Mouse (Mus musculus) liver, adult 2 months (tissue): ENCODE results near the gene Srrm1. TPM values are rescaled to one million over a fixed set of nuclear protein-coding genes. Genes with fewer than 3 reads are reported as not detected.
A peak's percentile ranks its signal among the peaks of the same experiment; 100 is the strongest.
"Not testable (repeated sequence)": the region's sequence is repeated elsewhere in the genome, so short reads cannot be mapped to it uniquely, and the experiment has no call there.

Experiments
- DNase-seq: peaks from one replicate; pipeline ENCODE4 v3.0.0-alpha.2; 2011; ENCODE audit warnings: low read depth, low spot score; ENCODE audit errors: extremely low read depth
- H3K27ac ChIP-seq: fragments of 200-500 bp; replicated peaks from 2 replicates; pipeline ENCODE4 v1.5.1; 2012; ENCODE audit warnings: low read depth, mild to moderate bottlenecking, control low read depth, inconsistent platforms, low read length; ENCODE audit not compliant: insufficient read depth
- H3K27me3 ChIP-seq: fragments of 200-500 bp; 2 replicates; pipeline ENCODE4 v1.6.1; 2012; ENCODE audit warnings: mild to moderate bottlenecking, moderate library complexity, low read length, inconsistent platforms; ENCODE audit not compliant: control insufficient read depth, insufficient read depth
- H3K36me3 ChIP-seq: fragments of 200-500 bp; 2 replicates; pipeline ENCODE4 v1.6.1; 2012; ENCODE audit warnings: low read length, inconsistent platforms; ENCODE audit not compliant: control insufficient read depth, insufficient read depth
- H3K4me1 ChIP-seq: fragments of 200-500 bp; 2 replicates; pipeline ENCODE4 v1.6.1; 2011; ENCODE audit warnings: low read length; ENCODE audit not compliant: control insufficient read depth, insufficient read depth
- H3K4me3 ChIP-seq: fragments of 200-500 bp; 2 replicates; pipeline ENCODE4 v1.5.1; 2011; ENCODE audit warnings: low read depth, mild to moderate bottlenecking, control low read depth, low read length, moderate library complexity; ENCODE audit not compliant: insufficient read depth
- H3K79me2 ChIP-seq: fragments of 200-500 bp; 2 replicates; pipeline ENCODE4 v1.6.1; 2012; ENCODE audit warnings: inconsistent platforms, mild to moderate bottlenecking, low read length, moderate library complexity; ENCODE audit not compliant: control insufficient read depth, insufficient read depth
- H3K9ac ChIP-seq: fragments of 200-500 bp; 2 replicates; pipeline ENCODE4 v1.6.1; 2012; ENCODE audit warnings: low read depth, mild to moderate bottlenecking, control low read depth, inconsistent platforms, low read length
- CTCF ChIP-seq: fragments of 200-500 bp; IDR thresholded peaks from 2 replicates; pipeline ENCODE4 v1.5.1; 2011; ENCODE audit warnings: low read depth, low read length, control low read depth
- POLR2A ChIP-seq: fragments of 200-500 bp; IDR thresholded peaks from 2 replicates; pipeline ENCODE4 v1.6.1; 2011; ENCODE audit warnings: low read length, control low read depth; ENCODE audit not compliant: insufficient read depth; ENCODE audit errors: extremely low read depth
- WGBS: fragments of 180-500 bp; shearing (Covaris S2); methylation state at CpG from one replicate; pipeline ENCODE4 v1.1.7; 2018; 5-methylcytosine and 5-hydroxymethylcytosine counted together
- polyA plus RNA-seq: library from polyadenylated mRNA; depleted of rRNA; stranded (reverse); fragments of >200 nt; gene quantifications from 2 replicates; pipeline ENCODE4 v1.2.3, GENCODE M21; 2012
- total RNA-seq: library from RNA; depleted of rRNA; stranded (reverse); fragments of >200 nt; gene quantifications from 2 replicates; pipeline ENCODE4 v1.2.3, GENCODE M21; 2014

Gene Srrm1
- total and polyA plus RNA-seq, 2 experiments = 8.9 to 18.8 TPM

GRCm38 (mm10) chr4:135283417-135283816 is 69.7 kb downstream of the Srrm1 start:
- Histone ChIP-seq H3K27ac (peak overlapping the region; percentile 18), H3K27me3 (no peaks in the 10 kb centered on the region), H3K4me3 (no peak overlapping the region), H3K79me2 (no peaks in the 10 kb centered on the region), H3K4me1 (peaks cover 11% of the 10 kb centered on the region; the same call in 1 of the 2 replicates), H3K36me3 (no peaks in the 10 kb centered on the region), H3K9ac (no peak overlapping the region)
- DNase-seq = peak; percentile 71
- no peak for TF ChIP-seq POLR2A
- TF ChIP-seq CTCF = no peak
- WGBS = 15% methylated on average over 4 of the region's 4 CpGs

GRCm38 (mm10) chr4:135282651-135283290 is 70.3 kb downstream of the Srrm1 start:
- Histone ChIP-seq H3K4me1 (peaks cover 11% of the 10 kb centered on the region; the same call in 1 of the 2 replicates), H3K27ac (peak overlapping the region; percentile 18), H3K4me3 (no peak overlapping the region), H3K79me2 (no peaks in the 10 kb centered on the region), H3K36me3 (no peaks in the 10 kb centered on the region), H3K27me3 (no peaks in the 10 kb centered on the region), H3K9ac (no peak overlapping the region)
- TF ChIP-seq POLR2A (no peak), CTCF (no peak)
- peak; percentile 76 for DNase-seq
- WGBS = 8% methylated on average over 13 of the region's 13 CpGs

DNA sequence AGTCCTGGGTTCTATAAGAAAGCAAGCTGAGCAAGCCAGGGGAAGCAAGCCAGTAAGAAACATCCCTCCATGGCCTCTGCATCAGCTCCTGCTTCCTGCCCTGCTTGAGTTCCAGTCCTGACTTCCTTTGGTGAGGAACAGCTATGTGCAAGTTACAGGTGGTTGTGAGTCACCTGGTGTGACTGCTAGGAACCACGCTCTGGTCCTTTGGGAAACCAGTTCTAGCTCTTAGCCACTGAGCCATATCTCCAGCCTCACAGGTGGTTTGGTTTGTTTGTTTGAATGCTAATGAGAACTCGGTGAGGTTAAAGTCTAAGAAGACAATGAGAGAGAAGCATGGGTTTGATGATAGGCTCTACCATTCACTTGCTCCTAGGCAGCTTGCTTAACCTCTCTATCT is 73.1 kb downstream of the Srrm1 start:
- H3K27me3 ChIP-seq, DNase-seq, H3K4me3 ChIP-seq, H3K79me2 ChIP-seq, H3K36me3 ChIP-seq, H3K27ac ChIP-seq, H3K9ac ChIP-seq: not testable (repeated sequence)
- H3K4me1 ChIP-seq = peaks cover 15% of the 10 kb centered on the region
- 67% methylated on average over 2 of the region's 2 CpGs for WGBS

DNA sequence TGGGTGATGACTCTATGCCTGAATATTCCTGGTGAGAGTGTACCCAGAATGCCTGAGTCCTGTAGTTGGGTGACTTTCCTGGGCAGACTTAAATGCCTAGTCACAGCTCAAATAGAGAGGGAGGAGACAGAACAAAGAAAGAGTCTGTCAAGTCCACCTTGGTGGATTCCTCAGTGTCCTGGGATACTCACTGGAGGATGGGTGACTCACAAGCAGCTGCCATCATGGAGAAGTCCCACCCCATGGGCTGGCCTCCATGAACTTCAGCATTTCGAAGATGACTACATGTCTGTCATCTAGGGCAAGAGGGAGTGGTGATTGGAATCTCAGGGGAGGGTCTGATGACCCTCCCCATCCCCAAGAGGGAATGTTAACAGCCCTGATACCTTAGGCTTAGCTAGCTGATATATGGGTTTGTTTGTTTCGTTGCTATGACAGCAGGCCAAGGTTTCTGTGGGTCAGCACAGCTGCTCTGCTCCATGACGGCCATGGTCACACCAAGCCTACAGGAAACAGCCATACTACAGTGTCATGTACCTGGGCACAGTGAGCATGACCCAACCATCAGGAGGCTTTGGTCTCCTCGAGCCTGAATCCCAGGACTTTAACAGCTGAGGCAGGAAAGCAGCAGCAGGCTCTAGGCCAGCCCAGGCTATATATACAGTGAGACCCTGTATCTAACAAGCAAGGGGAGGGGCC is 76.3 kb downstream of the Srrm1 start:
- H3K36me3 ChIP-seq = no peaks in the 10 kb centered on the region
- 71% methylated on average over 4 of the region's 4 CpGs for WGBS
- DNase-seq = no peak
- TF ChIP-seq POLR2A = no peak
- TF ChIP-seq CTCF = no peak
- peaks cover 4% of the 10 kb centered on the region; the same call in 1 of the 2 replicates for H3K79me2 ChIP-seq
- H3K4me1 ChIP-seq = peaks cover 20% of the 10 kb centered on the region
- no peaks in the 10 kb centered on the region for H3K27me3 ChIP-seq
- no peak overlapping the region for H3K9ac ChIP-seq
- no peak overlapping the region for H3K27ac ChIP-seq
- no peak overlapping the region for H3K4me3 ChIP-seq

DNA sequence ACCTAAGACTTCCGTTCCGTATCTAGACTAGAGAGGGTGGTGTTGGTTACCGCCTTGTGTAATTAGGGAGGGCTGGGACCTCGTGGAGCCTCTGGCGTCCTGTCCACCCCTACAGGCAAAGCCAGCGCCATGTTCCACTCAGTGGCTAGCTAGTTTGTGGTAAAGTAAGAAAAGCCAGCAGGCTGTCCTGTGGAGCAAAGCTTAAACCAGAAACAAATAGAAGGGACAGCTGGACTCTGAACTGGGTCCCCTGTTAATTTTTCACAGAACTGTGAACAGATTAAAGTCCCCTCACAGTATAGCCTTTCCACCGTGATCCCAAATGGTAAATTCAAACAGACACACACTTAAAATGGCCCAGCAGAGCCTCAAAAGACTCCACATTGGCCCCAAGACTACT is 78.4 kb downstream of the Srrm1 start:
- peak; percentile 94 for DNase-seq
- Histone ChIP-seq H3K27me3 (no peaks in the 10 kb centered on the region), H3K27ac (peak overlapping the region; percentile 93), H3K9ac (peak overlapping the region; percentile 23), H3K4me1 (peaks cover 26% of the 10 kb centered on the region), H3K4me3 (no peak overlapping the region), H3K36me3 (no peaks in the 10 kb centered on the region), H3K79me2 (peaks cover 8% of the 10 kb centered on the region; the same call in 1 of the 2 replicates)
- TF ChIP-seq POLR2A = no peak
- no peak for TF ChIP-seq CTCF
- 23% methylated on average over 7 of the region's 7 CpGs for WGBS

DNA sequence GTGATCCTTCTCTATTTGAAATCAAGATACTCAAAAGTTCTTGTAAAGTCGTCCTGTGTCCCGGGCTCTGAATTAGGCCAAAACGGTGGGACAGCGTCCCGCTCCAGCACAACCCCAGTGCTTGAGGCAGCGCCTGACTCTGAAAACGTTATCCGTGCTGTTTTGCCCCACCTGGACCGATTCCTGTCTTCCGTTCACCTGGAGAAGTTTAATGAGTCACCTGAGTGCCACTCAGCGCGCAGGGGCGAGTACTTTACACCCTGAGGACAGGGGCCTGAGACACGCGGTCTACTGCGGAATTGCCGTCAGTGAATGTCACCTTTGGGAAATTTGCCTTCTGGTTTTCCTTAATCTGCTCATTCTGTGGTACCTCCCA is 79.8 kb downstream of the Srrm1 start:
- 4% methylated on average over 17 of the region's 17 CpGs for WGBS
- DNase-seq = peak; percentile 67

More for the DNA sequence above, 79.8 kb downstream of the Srrm1 start:
- no peak for TF ChIP-seq CTCF
- no peak for TF ChIP-seq POLR2A
- no peaks in the 10 kb centered on the region for H3K36me3 ChIP-seq
- peak overlapping the region; percentile 32 for H3K4me3 ChIP-seq
- H3K4me1 ChIP-seq = peaks cover 37% of the 10 kb centered on the region
- no peaks in the 10 kb centered on the region for H3K27me3 ChIP-seq
- peaks cover 21% of the 10 kb centered on the region for H3K79me2 ChIP-seq
- H3K27ac ChIP-seq = peak overlapping the region; percentile 77
- H3K9ac ChIP-seq = peak overlapping the region; percentile 60
